Mouse (Mus musculus): ENCODE results near the gene Rasgrf1. TPM values are rescaled to one million over a fixed set of nuclear protein-coding genes. Genes with fewer than 3 reads are reported as not detected.

Gene Rasgrf1
- not detected for polyA plus RNA-seq (2017; shearing (Covaris generic))

DNA sequence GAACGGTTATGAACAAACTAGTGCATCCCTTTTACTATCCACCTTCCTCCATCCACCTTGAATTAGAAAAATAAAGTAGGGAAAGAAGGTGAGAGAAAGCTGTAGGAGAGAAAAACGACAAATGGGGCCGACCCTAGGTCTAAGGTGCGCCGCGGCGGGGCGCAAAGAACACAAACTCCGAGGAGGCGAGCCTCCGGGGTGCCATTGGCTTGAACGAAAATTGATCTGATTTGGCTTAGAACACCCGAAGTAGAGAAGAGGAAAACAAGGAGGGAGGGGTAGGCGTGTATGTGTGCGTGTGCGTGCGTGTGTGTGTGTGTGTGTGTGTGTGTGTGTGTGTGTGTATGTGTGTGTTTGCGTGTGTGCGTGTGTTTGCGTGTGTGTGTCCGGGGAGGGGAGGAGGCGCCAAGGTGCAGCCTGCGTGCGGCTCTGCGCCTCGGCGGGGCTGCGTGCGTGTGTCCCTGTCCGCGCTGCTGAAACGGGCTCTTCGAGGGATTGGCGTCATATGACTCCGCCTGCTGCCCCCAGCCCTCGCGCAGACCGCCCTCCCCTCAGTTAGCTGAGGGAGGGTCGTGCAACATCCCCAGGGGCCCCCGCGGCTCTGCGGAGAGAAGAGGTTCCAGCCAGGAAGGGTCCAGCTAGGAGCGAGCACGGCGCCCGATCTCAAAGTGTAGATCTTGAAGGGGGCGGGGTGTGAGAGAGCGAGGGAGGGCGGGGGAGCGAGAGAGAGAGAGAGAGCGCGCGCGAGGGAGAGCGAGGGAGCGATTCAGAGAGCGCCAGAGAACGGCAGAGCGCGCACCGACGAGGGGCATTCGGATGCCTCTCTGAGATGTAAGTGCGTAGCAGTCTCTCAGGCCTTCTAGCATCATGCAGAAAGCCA lies at the start of gene Rasgrf1:
Gene Rasgrf1, plus strand, starts transcription at position 778 of the 880 bp plus-strand sequence.
- ATAC-seq: no peak

- ATAC-seq: no peak
Measured at GRCm38 (mm10) chr9:89860145-89860544, 49.6 kb upstream of the Rasgrf1 start.

DNA sequence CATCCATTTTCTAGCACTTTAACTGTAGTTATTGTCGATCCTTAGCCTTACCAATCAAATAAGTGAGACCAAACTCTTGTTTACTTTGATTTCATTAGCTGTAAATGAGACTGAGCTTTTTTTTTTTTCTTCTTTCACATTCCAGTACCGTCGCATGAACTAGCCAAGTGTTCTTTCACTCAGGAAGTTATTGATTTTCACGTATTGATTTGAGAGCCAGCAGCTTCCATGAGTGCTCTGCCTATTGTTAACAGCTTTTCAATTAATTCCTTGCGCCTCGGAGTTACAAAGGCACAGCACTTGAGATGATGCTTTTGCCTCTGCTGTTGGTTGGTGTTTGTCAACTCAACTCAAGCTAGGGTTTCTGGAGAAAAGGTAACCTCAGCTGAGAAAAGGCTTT lies 49.1 kb upstream of the Rasgrf1 start:
- no peak for ATAC-seq

DNA sequence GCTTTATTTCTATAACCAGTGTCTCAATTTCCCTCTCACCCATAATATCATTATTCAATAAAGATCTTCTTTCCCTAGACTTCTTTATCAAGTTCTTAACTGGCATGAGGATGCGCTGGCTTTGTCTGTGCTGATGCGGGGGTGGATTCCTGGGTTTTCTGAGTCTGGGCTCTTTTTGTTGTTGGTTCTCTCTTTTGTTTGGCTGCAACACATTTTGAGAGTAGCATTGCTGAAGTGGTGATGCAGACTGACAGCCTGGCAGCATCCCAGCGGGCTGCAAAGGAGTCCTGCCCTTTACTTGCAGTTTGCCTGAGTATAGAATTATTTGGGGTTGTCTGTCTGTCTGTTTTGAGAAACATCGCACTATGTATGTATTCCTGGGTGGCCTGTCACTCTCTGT lies 42.6 kb upstream of the Rasgrf1 start:
- ATAC-seq: no peak

DNA sequence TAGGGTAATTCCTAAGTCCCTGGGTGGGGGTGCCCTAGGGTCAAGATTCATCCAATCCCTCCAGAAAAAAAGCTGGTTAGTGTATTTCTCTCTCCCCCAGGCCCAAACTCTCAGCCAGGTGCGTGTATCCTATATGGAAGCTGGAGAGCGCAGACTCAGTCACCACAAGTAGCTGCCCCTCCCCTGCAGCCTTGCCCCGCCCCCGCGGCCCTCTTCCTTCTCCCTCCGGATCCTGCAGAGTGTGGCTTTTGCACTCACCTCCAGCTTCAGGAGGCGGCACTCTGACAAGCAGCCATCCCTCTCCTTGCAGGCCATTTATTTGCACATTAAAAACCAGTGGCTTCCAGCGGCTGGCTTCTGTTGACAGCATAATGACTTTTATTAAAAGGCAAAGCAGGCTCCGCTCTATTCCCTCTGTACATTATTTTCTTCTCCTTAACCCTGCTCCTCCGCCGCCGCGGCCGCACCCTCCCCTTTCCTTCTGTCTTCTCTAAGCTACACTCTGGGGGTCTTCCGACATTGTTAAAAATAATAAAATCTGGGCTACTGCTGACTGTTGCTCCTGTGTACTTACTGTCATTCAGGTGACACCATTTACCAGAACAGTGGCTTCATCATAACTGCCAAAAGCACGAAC lies 41.5 kb upstream of the Rasgrf1 start:
- ATAC-seq: no peak

- ATAC-seq: no peak
Measured at GRCm38 (mm10) chr9:89869594-89869993, 40.1 kb upstream of the Rasgrf1 start.

DNA sequence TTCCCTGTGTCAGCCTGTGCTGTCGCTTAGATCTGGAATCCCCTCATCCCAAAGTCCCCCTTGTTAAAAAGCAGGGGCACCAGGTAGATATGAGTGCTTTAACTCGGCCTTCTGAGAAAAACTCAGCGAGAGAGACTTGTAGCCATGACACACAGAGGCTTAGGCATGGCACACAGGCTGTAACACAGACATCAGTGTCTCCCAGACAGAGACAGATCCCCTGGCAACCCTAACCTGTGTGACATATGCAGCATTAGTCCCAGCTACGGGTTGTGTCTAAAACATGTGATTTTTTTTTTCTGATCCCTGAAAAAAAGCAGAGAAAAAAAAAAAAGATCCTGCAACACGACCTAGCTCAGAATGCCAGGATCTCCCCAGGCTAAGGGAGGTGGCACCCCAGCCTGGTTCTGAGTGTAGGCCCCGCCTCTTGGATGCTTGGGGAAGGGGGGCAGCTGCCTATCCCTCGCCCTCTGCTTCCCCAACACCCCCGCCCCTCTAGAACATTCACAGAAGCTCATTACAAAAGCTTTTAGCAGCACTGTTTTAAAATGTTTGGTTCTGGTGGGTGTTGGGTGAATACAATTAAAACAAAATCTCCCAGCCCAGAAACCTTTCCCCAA lies 39.1 kb upstream of the Rasgrf1 start:
- ATAC-seq: no peak

DNA sequence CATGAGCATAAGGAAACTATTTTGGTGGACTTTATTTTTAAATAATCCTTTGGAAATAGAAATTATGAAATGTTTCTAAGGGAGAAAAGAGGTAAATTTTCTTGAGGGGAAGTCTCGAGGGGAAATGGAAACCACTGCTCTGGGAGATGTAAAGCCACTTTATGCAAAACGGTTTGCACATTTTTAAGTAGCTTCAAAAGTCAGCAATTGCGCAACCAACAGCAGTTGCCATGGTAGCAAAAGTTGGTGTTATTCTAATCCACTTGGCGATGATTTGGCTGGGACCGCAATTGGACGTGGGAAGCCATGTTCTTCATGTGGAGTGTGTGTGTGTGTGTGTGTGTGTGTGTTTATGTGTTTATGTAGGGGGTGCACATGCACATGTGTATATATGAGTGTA lies 37.6 kb upstream of the Rasgrf1 start:
- ATAC-seq: no peak

DNA sequence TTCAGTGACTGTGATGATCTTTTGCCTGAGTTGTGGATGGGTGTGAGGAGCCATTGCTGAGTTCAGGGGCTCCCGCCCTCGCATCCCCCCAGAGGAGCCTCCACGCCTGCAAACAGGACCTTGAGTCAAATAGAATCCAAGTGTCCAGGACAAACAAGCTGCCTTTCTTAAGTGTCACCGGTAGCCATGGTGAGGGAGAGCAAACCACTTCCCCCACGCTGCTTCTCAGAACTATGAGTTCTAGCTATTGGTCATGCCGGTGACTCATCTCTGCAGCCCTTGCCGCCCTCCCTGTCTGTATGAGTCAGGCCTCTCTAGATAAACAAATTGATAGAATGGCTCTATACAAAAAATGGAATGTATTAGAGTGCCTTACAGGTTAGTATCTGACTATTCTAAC lies 35.3 kb upstream of the Rasgrf1 start:
- no peak for ATAC-seq

- ATAC-seq: no peak
Measured at GRCm38 (mm10) chr9:89875551-89875950, 34.2 kb upstream of the Rasgrf1 start.

- no peak for ATAC-seq
Measured at GRCm38 (mm10) chr9:89878471-89879020, 31.2 kb upstream of the Rasgrf1 start.

GRCm38 (mm10) chr9:89879574-89879973 lies 30.1 kb upstream of the Rasgrf1 start:
- ATAC-seq: no peak

DNA sequence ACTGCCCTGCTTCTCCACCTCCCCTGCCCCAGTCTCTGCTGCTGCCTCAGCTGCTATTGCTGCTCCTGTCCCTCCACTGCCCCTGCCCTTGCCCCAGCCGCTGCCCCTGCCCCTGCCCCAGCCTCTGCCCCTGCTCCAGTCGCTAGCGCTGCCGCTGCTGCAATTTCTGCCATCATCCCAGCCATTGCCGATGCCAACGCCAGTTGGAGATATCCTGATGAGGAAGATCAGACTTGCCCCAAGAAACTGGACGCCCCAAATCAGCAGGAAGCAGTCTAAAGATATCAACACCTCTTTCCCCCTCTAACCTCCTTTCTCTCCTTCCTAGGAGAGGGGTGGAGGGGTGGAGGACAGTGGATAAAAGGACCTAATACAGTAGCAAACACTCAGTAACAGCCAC lies 28.2 kb upstream of the Rasgrf1 start:
- no peak for ATAC-seq

DNA sequence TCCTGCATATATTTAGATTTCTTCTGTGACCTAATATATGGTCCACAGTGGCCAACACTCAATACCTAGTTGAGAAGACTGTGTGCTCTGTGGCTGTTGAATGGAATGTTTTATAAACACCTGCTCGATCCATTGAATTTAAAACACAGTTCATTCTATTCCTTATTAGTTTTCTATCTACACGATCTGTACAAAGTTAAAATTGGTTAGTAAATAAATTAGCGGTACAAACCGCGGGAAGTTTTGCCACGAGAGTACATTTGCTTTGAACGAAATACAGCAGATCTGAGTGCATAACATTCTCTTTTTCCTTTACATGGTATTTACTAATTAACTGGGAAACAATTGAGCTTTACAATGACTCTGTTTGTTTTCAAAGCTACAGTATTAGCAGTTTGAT lies 27.1 kb upstream of the Rasgrf1 start:
- no peak for ATAC-seq

DNA sequence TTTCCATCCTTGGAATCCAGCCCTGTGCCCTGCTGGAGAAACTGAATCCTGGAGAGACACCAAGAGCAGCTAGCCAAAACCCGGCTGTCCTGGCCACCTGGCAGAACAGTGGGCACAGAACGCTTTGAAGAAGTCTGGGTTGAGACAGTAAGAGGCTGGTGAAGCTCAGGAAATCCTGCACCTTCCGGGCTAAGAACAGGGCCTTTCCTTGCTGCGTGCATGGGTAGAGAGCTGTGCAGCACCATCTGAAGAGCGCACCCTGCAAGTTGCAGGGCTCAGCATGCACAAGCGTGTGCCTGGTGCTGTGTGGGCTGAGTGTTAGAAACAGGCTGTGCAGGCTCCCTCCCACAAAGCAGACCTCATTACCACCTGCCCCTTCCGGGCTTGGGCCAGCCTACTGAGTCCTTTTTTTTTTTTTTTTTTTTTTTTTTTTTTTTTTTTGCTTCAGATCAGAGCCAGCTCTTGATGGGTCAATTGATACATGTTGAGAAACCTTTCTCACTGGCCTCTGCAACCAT lies 23.9 kb upstream of the Rasgrf1 start:
- no peak for ATAC-seq

DNA sequence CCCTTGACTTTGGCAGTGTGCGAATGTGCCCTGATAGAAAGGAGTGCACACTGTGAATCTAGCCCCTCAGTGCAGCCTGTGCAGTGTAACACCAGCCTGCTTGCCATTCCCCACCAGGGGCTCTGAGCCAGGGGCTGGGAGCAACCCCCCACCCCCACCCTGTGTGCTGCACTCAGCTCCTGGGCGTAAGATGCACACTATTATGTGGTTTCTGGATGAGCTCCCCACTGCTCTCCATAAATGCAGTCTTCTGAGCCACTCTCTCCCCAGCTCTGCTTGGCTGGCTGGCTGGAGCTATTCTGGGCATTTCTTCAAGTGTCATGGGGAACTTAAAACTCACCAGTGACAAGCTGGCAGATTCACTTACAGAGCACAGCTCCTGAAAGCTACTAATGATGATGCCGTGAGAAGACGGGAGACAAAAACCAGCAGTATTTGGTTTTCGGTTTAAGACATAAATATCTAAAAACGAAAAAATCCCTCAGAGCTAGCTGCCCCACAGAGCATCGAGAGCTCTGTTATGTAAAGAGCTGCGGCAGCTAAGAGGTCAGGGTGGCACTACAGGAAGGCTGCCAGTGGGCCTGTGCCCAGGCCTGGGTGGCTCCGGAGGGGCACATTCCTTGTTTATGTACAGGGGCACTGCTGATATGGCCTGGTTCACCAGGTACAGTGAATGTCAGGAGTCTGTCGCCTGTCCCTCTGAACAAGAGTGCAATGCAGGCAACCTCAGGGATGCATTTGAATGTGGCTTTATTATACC lies 18.0 kb upstream of the Rasgrf1 start:
- ATAC-seq: no peak

- no peak for ATAC-seq
Measured at GRCm38 (mm10) chr9:89892540-89893188, 17.0 kb upstream of the Rasgrf1 start.

DNA sequence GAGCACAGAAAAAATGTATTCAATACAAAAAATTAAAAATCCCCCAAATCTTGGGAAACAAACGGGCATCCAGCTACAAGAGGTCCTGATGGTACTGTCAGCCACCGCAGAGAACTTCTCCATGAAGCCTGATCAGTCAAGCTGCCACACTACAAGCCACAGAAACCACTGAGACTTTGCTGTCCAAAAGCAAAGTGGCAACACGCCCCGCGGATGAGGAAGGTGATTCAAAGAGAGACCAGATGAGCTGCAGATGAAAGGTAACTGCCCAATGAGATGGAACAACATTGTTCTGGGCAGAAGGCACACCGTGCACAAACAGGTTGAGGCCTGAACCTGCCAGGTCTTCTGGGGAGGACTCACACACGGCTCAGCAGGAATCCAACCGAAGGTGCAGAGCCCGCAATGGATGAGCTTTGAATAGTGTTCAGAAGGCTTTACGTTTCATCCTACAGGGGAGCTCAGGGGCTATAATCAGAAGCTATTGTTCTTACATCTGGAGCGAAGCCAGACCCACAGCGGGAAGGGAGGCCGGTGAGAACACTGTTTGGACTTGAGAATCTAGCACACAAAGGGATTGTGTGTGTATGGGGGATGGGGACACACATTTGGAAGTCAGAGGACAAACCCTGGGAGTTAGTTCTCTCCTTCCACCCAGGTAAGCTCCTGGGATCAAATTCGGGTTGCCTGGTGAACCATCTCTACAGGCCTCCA lies 9.4 kb upstream of the Rasgrf1 start:
- no peak for ATAC-seq

DNA sequence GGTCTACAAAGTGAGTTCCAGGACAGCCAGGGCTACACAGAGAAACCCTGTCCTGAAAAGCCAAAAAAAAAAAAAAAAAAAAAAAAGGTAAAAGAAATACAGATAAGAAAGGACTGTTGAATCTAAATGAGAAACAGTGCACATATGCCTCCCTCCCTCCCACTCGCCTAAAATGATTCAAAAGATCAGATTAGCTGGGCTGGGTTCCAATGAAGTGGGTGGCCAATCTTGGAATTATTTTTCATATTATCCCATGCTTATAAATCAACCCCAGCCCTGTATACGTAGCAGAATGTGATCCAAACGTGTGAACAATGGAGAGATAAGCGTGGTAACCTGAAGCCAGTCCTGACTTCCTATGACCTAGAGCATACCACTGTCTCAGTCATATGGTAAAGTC lies 8.5 kb upstream of the Rasgrf1 start:
- no peak for ATAC-seq

DNA sequence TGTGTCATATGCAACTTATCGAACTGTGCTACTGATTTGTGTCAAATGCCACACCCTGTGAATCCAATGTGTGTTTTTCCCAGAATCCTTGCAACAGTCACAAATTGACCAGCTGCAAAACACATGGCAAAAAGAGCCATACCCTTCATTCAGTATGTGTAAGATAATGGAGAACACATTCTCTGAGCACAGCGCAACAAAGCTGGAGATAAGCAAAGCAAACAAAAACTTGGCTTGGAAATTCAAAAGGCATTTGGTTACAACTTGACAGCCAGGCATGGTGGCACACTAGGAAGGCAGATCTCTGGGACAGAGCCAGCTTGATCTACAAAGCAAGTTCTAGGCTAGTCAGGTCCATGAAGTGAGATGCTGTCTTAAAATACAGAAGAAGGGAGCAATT lies 6.9 kb upstream of the Rasgrf1 start:
- no peak for ATAC-seq

DNA sequence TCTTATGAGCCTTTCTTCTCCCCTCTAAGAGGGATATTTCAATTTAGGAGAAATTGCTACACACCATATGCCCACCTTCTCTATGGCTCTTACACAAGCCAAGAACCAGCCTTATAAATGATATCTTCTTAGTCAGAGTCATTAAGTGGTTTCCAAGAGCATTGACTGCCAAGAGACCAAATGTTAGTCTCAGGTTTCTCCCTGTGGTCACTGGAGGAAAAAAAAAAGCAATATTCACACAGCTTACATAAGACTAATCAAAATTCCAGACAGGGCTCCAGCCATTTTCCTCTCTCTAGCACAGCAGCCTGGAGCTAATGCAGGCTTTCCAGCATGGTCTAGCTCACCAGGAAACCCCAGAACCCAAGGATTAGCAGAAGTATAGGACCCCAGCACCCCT lies 3.1 kb upstream of the Rasgrf1 start:
- no peak for ATAC-seq
